Mouse (Mus musculus): Measurements from ENCODE around the gene Plekhh2. TPM values are rescaled to one million over a fixed set of nuclear protein-coding genes. Genes with fewer than 3 reads are reported as not detected.

Plekhh2 gene
- polyA plus RNA-seq, 1 experiment from 2014 or later, result 3.2 TPM

GRCm38 (mm10) chr17:84601805-84602204 lies 90.1 kb downstream of the Plekhh2 start:
- 88% methylated on average over 5 of the region's 5 CpGs for WGBS (ENCODE audit: insufficient replicate concordance)
- H3K4me3 ChIP-seq (ENCODE audit: low read depth, low read length), result no peak overlapping the region
- no peak overlapping the region for H3K27ac ChIP-seq (ENCODE audit: low read depth, low read length)
- H3K4me1 ChIP-seq (ENCODE audit: control insufficient read depth, insufficient read depth, low read length), result peaks cover 3% of the 10 kb centered on the region
- no peaks in the 10 kb centered on the region for H3K36me3 ChIP-seq (ENCODE audit: control insufficient read depth, insufficient read depth, low read length)
- ATAC-seq (replicated peaks; ENCODE audit: insufficient number of reproducible peaks, low FRiP score, low TSS enrichment), result no peak
- H3K4me2 ChIP-seq, result no peak overlapping the region
- H3K9ac ChIP-seq (ENCODE audit: low read depth, low read length), result no peak overlapping the region
- H3K27me3 ChIP-seq (ENCODE audit: control insufficient read depth, insufficient read depth, low read length), result no peaks in the 10 kb centered on the region
- H3K9me3 ChIP-seq (replicated peaks; ENCODE audit: control insufficient read depth, low read length), result no peaks in the 10 kb centered on the region

GRCm38 (mm10) chr17:84603202-84603627 lies 91.5 kb downstream of the Plekhh2 start:
- no peak overlapping the region for H3K9ac ChIP-seq (ENCODE audit: low read depth, low read length)
- no peak for ATAC-seq (replicated peaks; ENCODE audit: insufficient number of reproducible peaks, low FRiP score, low TSS enrichment)
- no peak overlapping the region for H3K4me2 ChIP-seq
- WGBS (ENCODE audit: insufficient replicate concordance), result 54% methylated on average over 9 of the region's 9 CpGs
- no peaks in the 10 kb centered on the region for H3K36me3 ChIP-seq (ENCODE audit: control insufficient read depth, insufficient read depth, low read length)
- H3K4me3 ChIP-seq (ENCODE audit: low read depth, low read length), result no peak overlapping the region
- H3K27me3 ChIP-seq (ENCODE audit: control insufficient read depth, insufficient read depth, low read length), result no peaks in the 10 kb centered on the region
- peaks cover 3% of the 10 kb centered on the region for H3K4me1 ChIP-seq (ENCODE audit: control insufficient read depth, insufficient read depth, low read length)
- H3K9me3 ChIP-seq (replicated peaks; ENCODE audit: control insufficient read depth, low read length), result no peaks in the 10 kb centered on the region
- H3K27ac ChIP-seq (ENCODE audit: low read depth, low read length), result 0 out of 2 replicates have a peak overlapping the region, but pooled peaks have one; percentile 36

GRCm38 (mm10) chr17:84603709-84604420 lies 92.2 kb downstream of the Plekhh2 start:
- Histone ChIP-seq H3K27ac (ENCODE audit: low read depth, low read length) (no peak overlapping the region), H3K9ac (ENCODE audit: low read depth, low read length) (no peak overlapping the region), H3K27me3 (ENCODE audit: control insufficient read depth, insufficient read depth, low read length) (no peaks in the 10 kb centered on the region), H3K4me2 (no peak overlapping the region), H3K36me3 (ENCODE audit: control insufficient read depth, insufficient read depth, low read length) (no peaks in the 10 kb centered on the region), H3K4me1 (ENCODE audit: control insufficient read depth, insufficient read depth, low read length) (peaks cover 3% of the 10 kb centered on the region), H3K9me3 (replicated peaks; ENCODE audit: control insufficient read depth, low read length) (no peaks in the 10 kb centered on the region), H3K4me3 (ENCODE audit: low read depth, low read length) (no peak overlapping the region)
- 86% methylated on average over 10 of the region's 10 CpGs for WGBS (ENCODE audit: insufficient replicate concordance)
- ATAC-seq (replicated peaks; ENCODE audit: insufficient number of reproducible peaks, low FRiP score, low TSS enrichment), result no peak

DNA sequence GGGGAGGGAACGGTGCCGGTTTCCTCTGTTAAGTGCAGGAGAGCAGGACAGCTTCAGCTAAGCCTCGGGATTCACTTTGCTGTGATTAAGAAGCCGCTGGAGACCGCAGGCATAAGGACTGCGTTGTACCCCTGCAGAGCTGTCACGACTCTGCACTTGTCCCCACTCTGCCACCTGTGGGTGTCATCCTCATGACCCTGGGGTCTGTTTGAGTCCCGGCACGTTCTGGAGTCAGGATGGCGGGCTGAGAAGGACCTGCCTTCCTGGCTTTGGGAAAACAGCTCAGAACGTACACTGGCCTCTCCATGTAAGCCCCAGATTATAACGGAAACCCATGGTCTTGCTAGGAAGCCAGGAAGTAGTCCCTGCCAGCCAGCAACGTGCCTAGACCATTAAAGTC lies 95.3 kb downstream of the Plekhh2 start:
- H3K4me2 ChIP-seq, result peak overlapping the region; percentile 20; the same call in 1 of the 2 replicates
- no peak overlapping the region for H3K4me3 ChIP-seq (ENCODE audit: low read depth, low read length)
- no peak overlapping the region for H3K9ac ChIP-seq (ENCODE audit: low read depth, low read length)
- no peaks in the 10 kb centered on the region for H3K36me3 ChIP-seq (ENCODE audit: control insufficient read depth, insufficient read depth, low read length)
- H3K4me1 ChIP-seq (ENCODE audit: control insufficient read depth, insufficient read depth, low read length), result peaks cover 3% of the 10 kb centered on the region
- no peak for ATAC-seq (replicated peaks; ENCODE audit: insufficient number of reproducible peaks, low FRiP score, low TSS enrichment)
- 36% methylated on average over 13 of the region's 13 CpGs for WGBS (ENCODE audit: insufficient replicate concordance)
- H3K27me3 ChIP-seq (ENCODE audit: control insufficient read depth, insufficient read depth, low read length), result no peaks in the 10 kb centered on the region
- no peak overlapping the region for H3K27ac ChIP-seq (ENCODE audit: low read depth, low read length)
- H3K9me3 ChIP-seq (replicated peaks; ENCODE audit: control insufficient read depth, low read length), result no peaks in the 10 kb centered on the region

GRCm38 (mm10) chr17:84607617-84608016 lies 95.9 kb downstream of the Plekhh2 start:
- peaks cover 3% of the 10 kb centered on the region for H3K4me1 ChIP-seq (ENCODE audit: control insufficient read depth, insufficient read depth, low read length)
- ATAC-seq (replicated peaks; ENCODE audit: insufficient number of reproducible peaks, low FRiP score, low TSS enrichment), result no peak
- 55% methylated on average over 5 of the region's 5 CpGs for WGBS (ENCODE audit: insufficient replicate concordance)

DNA sequence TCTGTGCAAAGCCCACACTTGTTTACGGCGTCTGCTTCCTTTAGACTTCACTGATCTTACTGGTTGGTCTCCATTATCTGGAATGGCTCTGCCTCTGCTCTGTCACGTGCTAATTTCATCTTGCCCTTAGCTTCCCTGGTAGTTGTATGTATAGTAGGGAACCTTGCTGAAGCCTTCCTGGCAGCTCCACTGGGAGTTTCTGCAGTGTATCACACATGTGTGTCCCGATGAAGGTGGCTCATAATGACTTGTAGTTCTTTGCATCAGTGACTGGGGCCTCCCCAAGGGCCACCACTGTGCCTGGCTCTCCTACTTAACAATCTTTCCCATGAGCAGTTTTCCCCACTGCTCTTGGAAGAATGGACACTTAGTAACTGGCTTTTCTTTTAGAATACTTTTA lies 96.9 kb downstream of the Plekhh2 start:
- no peaks in the 10 kb centered on the region for H3K27me3 ChIP-seq (ENCODE audit: control insufficient read depth, insufficient read depth, low read length)
- H3K9me3 ChIP-seq (replicated peaks; ENCODE audit: control insufficient read depth, low read length), result no peaks in the 10 kb centered on the region
- no peak overlapping the region for H3K9ac ChIP-seq (ENCODE audit: low read depth, low read length)
- no peak for ATAC-seq (replicated peaks; ENCODE audit: insufficient number of reproducible peaks, low FRiP score, low TSS enrichment)
- no peak overlapping the region for H3K27ac ChIP-seq (ENCODE audit: low read depth, low read length)
- H3K36me3 ChIP-seq (ENCODE audit: control insufficient read depth, insufficient read depth, low read length), result no peaks in the 10 kb centered on the region
- H3K4me2 ChIP-seq, result no peak overlapping the region
- WGBS (ENCODE audit: insufficient replicate concordance), result 80% methylated on average over 4 of the region's 4 CpGs
- no peak overlapping the region for H3K4me3 ChIP-seq (ENCODE audit: low read depth, low read length)
- H3K4me1 ChIP-seq (ENCODE audit: control insufficient read depth, insufficient read depth, low read length), result no peaks in the 10 kb centered on the region

More at GRCm38 (mm10) chr17:84607617-84608016, 95.9 kb downstream of the Plekhh2 start:
- H3K9ac ChIP-seq (ENCODE audit: low read depth, low read length), result no peak overlapping the region
- H3K27ac ChIP-seq (ENCODE audit: low read depth, low read length), result no peak overlapping the region
- no peaks in the 10 kb centered on the region for H3K9me3 ChIP-seq (replicated peaks; ENCODE audit: control insufficient read depth, low read length)
- no peak overlapping the region for H3K4me2 ChIP-seq
- no peak overlapping the region for H3K4me3 ChIP-seq (ENCODE audit: low read depth, low read length)
- H3K36me3 ChIP-seq (ENCODE audit: control insufficient read depth, insufficient read depth, low read length), result no peaks in the 10 kb centered on the region
- H3K27me3 ChIP-seq (ENCODE audit: control insufficient read depth, insufficient read depth, low read length), result no peaks in the 10 kb centered on the region

GRCm38 (mm10) chr17:84611500-84611899 lies 99.8 kb downstream of the Plekhh2 start:
- no peaks in the 10 kb centered on the region for H3K36me3 ChIP-seq (ENCODE audit: control insufficient read depth, insufficient read depth, low read length)
- 86% methylated on average over 9 of the region's 9 CpGs for WGBS (ENCODE audit: insufficient replicate concordance)
- no peak overlapping the region for H3K27ac ChIP-seq (ENCODE audit: low read depth, low read length)
- no peak overlapping the region for H3K9ac ChIP-seq (ENCODE audit: low read depth, low read length)
- no peaks in the 10 kb centered on the region for H3K9me3 ChIP-seq (replicated peaks; ENCODE audit: control insufficient read depth, low read length)
- H3K4me2 ChIP-seq, result no peak overlapping the region
- no peak overlapping the region for H3K4me3 ChIP-seq (ENCODE audit: low read depth, low read length)
- ATAC-seq (replicated peaks; ENCODE audit: insufficient number of reproducible peaks, low FRiP score, low TSS enrichment), result no peak
- no peaks in the 10 kb centered on the region for H3K27me3 ChIP-seq (ENCODE audit: control insufficient read depth, insufficient read depth, low read length)
- H3K4me1 ChIP-seq (ENCODE audit: control insufficient read depth, insufficient read depth, low read length), result no peaks in the 10 kb centered on the region

DNA sequence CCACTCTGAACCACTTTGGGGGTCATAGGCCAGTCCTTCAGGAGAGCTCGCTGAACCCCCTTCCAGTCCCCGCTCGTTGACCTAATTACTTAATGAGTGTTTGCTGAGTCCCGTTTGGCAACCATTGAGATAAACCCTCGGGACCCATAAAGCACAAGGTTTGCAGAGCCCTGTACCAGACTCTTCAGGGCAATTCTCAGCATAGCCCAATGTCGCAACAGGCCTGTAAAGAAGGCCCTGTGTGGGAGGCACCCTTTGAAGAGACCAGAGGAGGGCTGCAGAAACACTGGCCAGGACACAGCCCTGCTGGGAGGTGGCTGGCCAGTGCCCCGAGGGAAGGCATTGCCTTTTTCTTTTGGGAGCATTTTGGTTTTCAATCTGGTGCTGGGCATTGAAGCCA lies 100.3 kb downstream of the Plekhh2 start:
- H3K9ac ChIP-seq (ENCODE audit: low read depth, low read length), result no peak overlapping the region
- no peaks in the 10 kb centered on the region for H3K36me3 ChIP-seq (ENCODE audit: control insufficient read depth, insufficient read depth, low read length)
- no peaks in the 10 kb centered on the region for H3K4me1 ChIP-seq (ENCODE audit: control insufficient read depth, insufficient read depth, low read length)
- no peak for ATAC-seq (replicated peaks; ENCODE audit: insufficient number of reproducible peaks, low FRiP score, low TSS enrichment)
- no peaks in the 10 kb centered on the region for H3K9me3 ChIP-seq (replicated peaks; ENCODE audit: control insufficient read depth, low read length)
- no peak overlapping the region for H3K4me3 ChIP-seq (ENCODE audit: low read depth, low read length)
- H3K4me2 ChIP-seq, result no peak overlapping the region
- no peaks in the 10 kb centered on the region for H3K27me3 ChIP-seq (ENCODE audit: control insufficient read depth, insufficient read depth, low read length)
- 66% methylated on average over 7 of the region's 7 CpGs for WGBS (ENCODE audit: insufficient replicate concordance)
- H3K27ac ChIP-seq (ENCODE audit: low read depth, low read length), result no peak overlapping the region

DNA sequence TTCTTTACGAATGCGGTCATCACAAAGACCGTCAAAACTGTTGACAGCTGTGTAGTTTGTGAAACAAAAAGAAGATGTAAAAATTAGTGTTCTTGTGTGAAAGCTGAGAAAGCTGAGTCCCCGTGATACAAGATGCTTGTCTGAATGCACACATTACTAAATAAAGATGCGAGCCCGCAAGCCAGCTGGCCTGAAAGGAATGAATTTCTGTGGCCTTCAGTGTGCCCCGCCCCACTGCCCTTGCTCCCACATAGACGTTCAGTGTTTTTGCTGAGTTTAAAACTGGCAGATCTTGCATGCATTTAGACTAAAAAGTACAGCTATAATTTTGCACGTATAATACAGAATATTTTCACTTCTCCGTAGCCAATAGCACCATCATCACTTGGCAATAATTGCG lies 104.1 kb downstream of the Plekhh2 start:
- no peak overlapping the region for H3K27ac ChIP-seq (ENCODE audit: low read depth, low read length)
- no peak overlapping the region for H3K9ac ChIP-seq (ENCODE audit: low read depth, low read length)
- no peak overlapping the region for H3K4me3 ChIP-seq (ENCODE audit: low read depth, low read length)
- no peaks in the 10 kb centered on the region for H3K36me3 ChIP-seq (ENCODE audit: control insufficient read depth, insufficient read depth, low read length)
- ATAC-seq (replicated peaks; ENCODE audit: insufficient number of reproducible peaks, low FRiP score, low TSS enrichment), result no peak
- no peaks in the 10 kb centered on the region for H3K9me3 ChIP-seq (replicated peaks; ENCODE audit: control insufficient read depth, low read length)
- no peaks in the 10 kb centered on the region for H3K4me1 ChIP-seq (ENCODE audit: control insufficient read depth, insufficient read depth, low read length)
- H3K4me2 ChIP-seq, result no peak overlapping the region
- WGBS (ENCODE audit: insufficient replicate concordance), result 84% methylated on average over 11 of the region's 11 CpGs
- no peaks in the 10 kb centered on the region for H3K27me3 ChIP-seq (ENCODE audit: control insufficient read depth, insufficient read depth, low read length)

All from heart, embryonic 11.5 days (tissue).